Mouse (Mus musculus) embryo, embryonic 10 days (tissue): ENCODE measurements around the gene S100a13.

Source experiments
- DNase-seq: peaks from one replicate; pipeline ENCODE4 v3.0.0-alpha.2; 2015; ENCODE audit warnings: low spot score

The S100a13 gene

GRCm38 (mm10) chr3:90508287-90508949 is 5.8 kb upstream of the S100a13 start:
- DNase-seq: no peak

- peak; percentile 100 for DNase-seq
These were observed 5.1 kb upstream of the S100a13 start, which contains the start of gene Chtop for GRCm38 (mm10) chr3:90508950-90509746. Gene Chtop, minus strand, starts transcription at chr3:90509498.

- DNase-seq: no peak
These were observed 4.5 kb upstream of the S100a13 start for GRCm38 (mm10) chr3:90509747-90510123.

- DNase-seq: no peak
These were observed 2.0 kb upstream of the S100a13 start for GRCm38 (mm10) chr3:90512276-90512675.

- DNase-seq: no peak
These were observed 1.1 kb upstream of the S100a13 start for GRCm38 (mm10) chr3:90512948-90513642.

GRCm38 (mm10) chr3:90514691-90515090 is 456 bp downstream of the S100a13 start:
- DNase-seq: peak; percentile 90

- no peak for DNase-seq
These were observed 1.0 kb downstream of the S100a13 start for GRCm38 (mm10) chr3:90515242-90515641.

GRCm38 (mm10) chr3:90515789-90516188 is 1.6 kb downstream of the S100a13 start:
- no peak for DNase-seq

GRCm38 (mm10) chr3:90517711-90518110 is 3.5 kb downstream of the S100a13 start:
- no peak for DNase-seq

GRCm38 (mm10) chr3:90525421-90525820 is 11.2 kb downstream of the S100a13 start:
- peak; percentile 60 for DNase-seq

GRCm38 (mm10) chr3:90526076-90526475 is 11.8 kb downstream of the S100a13 start:
- no peak for DNase-seq

GRCm38 (mm10) chr3:90526580-90526979 is 12.3 kb downstream of the S100a13 start, which contains the start of gene S100a14:
Gene S100a14, plus strand, starts transcription at chr3:90526856.
- no peak for DNase-seq

- no peak for DNase-seq
These were observed 13.1 kb downstream of the S100a13 start for GRCm38 (mm10) chr3:90527291-90527873.

- no peak for DNase-seq
These were observed 17.5 kb downstream of the S100a13 start for GRCm38 (mm10) chr3:90531713-90532112.

GRCm38 (mm10) chr3:90535446-90535845 is 21.2 kb downstream of the S100a13 start:
- no peak for DNase-seq

GRCm38 (mm10) chr3:90537141-90537904 is 23.1 kb downstream of the S100a13 start, which contains the start of gene S100a16:
Gene S100a16, plus strand, starts transcription at chr3:90537254.
- no peak for DNase-seq

GRCm38 (mm10) chr3:90537905-90538296 is 23.7 kb downstream of the S100a13 start:
- no peak for DNase-seq

- peak; percentile 45 for DNase-seq
These were observed 26.7 kb downstream of the S100a13 start for GRCm38 (mm10) chr3:90540904-90541303.

GRCm38 (mm10) chr3:90549676-90550420 is 35.6 kb downstream of the S100a13 start:
- DNase-seq: no peak

GRCm38 (mm10) chr3:90550421-90550790 is 36.2 kb downstream of the S100a13 start:
- no peak for DNase-seq

- no peak for DNase-seq
These were observed 38.0 kb downstream of the S100a13 start for GRCm38 (mm10) chr3:90552231-90552630.
